14 mouse cellular contexts compared by ENCODE assay signal in genomic region chr2:178930125-178930524, GRCm38 (mm10).
"Had no signal": no experiment of that assay in that cellular context is flagged by ENCODE, and none has a peak within 500 bp of the region (broad histone marks: within the 10 kb centered on the region; RNA-seq: fewer than 3 reads in every experiment).

No protein-coding gene starts in this region.

- H3K4me2 ChIP-seq: hindbrain, embryonic 13.5 days; limb, embryonic 13.5 days; liver, embryonic 11.5 days; liver, embryonic 15.5 days; lung, embryonic 14.5 days; midbrain, embryonic 13.5 days had no signal

- H3K9ac ChIP-seq: hindbrain, embryonic 13.5 days; limb, embryonic 13.5 days; liver, embryonic 15.5 days; lung, embryonic 14.5 days; midbrain, embryonic 13.5 days had no signal

- ATAC-seq: hindbrain, postnatal 0 days; midbrain, embryonic 13.5 days had no signal

- H3K36me3 ChIP-seq: hindbrain, embryonic 13.5 days; limb, embryonic 13.5 days; liver, embryonic 15.5 days; midbrain, embryonic 13.5 days had no signal

- H3K27ac ChIP-seq: hindbrain, embryonic 13.5 days; hindbrain, postnatal 0 days; kidney, postnatal 0 days; limb, embryonic 13.5 days; liver, embryonic 15.5 days; midbrain, embryonic 13.5 days had no signal

- H3K4me3 ChIP-seq: hindbrain, embryonic 13.5 days; limb, embryonic 13.5 days; liver, embryonic 15.5 days; midbrain, embryonic 13.5 days had no signal

- DNase-seq: kidney, adult 11 months; left cerebral cortex, postnatal 4 days; lung, embryonic 14.5 days; lung, postnatal 14 days; right cerebral cortex, postnatal 14 days; thymus, adult 2 months; thymus, postnatal 25 days had no signal

- H3K9me3 ChIP-seq: hindbrain, embryonic 13.5 days; limb, embryonic 13.5 days; liver, embryonic 15.5 days; midbrain, embryonic 13.5 days had no signal

- H3K4me1 ChIP-seq: liver, embryonic 15.5 days; midbrain, embryonic 13.5 days had no signal

- H3K27me3 ChIP-seq: hindbrain, embryonic 13.5 days; limb, embryonic 13.5 days; liver, embryonic 15.5 days; midbrain, embryonic 13.5 days had no signal
